Mouse (Mus musculus): ENCODE data around the gene Cdc42bpb.

Gene Cdc42bpb

DNA sequence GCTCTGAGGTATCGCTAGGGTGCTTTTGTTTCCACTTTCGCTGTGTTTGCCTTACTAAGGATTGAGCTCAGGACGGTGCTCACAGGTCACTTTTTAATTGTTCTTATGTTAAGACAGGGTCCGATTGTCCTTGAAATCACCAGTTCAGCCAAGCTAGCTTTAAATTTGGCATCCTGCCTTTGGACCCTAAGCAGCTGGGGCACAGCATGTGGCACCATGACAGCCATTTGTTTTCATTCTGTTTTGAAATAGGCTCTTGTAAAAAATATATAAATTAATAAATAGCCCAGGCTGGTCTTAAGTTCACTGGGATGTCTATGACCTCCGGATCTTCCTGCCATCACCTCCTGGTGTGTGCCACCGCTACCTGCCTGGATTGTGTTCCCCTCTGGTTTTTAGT, 132.4 kb downstream of the Cdc42bpb start:
- in situ Hi-C loops (cut with MboI, MseI), result no loop called here

GRCm38 (mm10) chr12:111243733-111244132, 133.8 kb downstream of the Cdc42bpb start:
- in situ Hi-C loops (cut with MboI, MseI), result no loop called here
